Mouse (Mus musculus) spleen, adult 12 weeks (tissue): Measurements from ENCODE around the gene Rbms1.

ENCODE experiments used
- DNase-seq: peaks from one replicate; pipeline ENCODE4 v3.0.0; 2022; ENCODE audit warnings: low spot score

The Rbms1 gene

DNA sequence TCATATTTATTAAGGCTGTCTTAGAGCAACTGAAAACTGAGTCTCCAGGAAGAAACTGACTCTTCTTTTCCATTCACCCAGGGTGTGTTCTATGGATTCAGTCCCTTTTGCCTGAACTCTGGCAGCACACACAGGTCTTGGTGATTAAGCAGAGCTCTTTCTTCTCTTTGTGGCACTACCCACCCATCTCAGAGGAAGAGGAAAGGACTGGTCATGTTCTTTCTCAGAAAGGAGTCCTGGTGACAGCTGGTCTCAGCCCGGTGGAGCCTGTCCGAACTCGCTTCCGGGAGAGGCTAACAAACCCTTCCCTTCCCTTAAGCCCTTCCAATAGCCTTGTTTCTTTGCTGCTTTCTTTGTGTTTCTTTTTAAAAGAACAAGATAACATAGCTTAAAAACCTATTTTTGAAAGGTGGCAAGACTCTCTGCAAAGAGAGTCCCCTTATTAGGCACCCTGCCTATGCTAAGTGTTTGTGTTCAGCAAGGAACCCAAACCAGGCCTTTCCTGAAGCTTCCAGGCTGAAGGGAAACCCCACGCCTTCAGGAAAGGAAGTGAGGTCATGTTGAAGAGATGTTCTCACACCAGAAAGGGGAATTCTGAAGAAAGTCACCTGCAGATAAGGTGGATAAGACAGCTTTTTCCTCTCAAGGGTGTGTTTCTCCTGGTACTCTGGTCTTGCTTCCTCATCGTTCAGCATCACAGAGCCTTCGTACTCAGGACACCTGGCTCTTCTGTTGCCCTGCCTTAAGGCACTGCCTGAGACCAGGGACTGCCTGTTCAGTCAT, 251.7 kb downstream of the Rbms1 start:
- no peak for DNase-seq

DNA sequence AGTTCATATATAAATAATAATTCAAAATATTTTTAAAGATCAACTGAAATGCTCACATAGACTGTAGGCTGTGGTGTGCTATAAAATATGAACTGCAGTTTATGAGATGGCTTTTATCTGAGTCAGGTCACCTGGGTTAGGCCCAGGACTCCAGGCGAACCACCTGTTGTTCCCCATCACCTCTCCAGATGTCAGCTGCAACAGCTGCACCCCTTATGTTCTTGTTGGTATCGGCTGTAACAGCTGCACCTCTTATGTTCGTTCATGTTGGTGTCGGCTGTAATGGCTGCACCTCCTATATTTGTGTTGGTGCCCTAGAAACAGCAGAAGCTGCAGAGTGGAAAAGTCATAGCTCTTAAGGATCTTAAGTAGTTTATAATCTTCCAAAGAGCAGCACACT, 252.7 kb downstream of the Rbms1 start:
- DNase-seq: no peak

DNA sequence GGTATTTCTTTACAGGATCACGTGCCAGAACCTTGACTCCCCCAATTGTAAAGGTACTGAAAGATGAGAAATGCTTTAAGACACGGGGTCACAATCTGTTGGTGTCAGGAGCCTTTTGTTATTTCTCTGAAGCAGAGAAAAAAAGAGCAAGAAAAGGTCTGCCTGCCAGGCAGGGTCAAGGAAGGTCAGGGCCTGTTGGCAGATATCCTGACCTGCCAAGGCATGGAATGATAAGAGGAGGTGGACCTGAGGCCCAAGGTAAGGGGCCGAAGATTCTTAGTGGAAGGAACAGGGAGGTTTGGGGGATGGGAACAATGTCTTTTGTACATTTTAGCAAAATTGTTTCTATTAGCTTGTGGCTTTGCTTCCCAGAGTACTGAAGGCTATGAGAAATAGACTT, 254.3 kb downstream of the Rbms1 start:
- no peak for DNase-seq

DNA sequence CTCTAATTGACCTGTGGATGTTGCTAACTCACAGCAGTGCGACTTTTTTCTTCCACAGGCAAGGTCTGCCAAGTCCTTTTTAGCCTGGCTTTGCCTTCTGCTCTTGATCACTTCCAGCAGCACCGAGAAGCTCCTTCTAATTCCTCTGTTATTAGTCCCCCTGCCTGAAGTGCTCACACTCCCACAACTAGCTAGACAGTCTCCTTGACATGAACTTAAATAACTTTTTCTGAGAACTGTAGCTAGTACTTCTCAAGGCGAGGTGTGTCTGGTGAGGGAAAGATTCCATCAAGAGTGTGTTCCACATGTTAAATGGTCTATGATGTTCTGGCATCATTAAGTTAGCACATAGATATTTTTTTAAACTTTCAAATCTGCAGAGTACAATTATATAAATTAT, 256.1 kb downstream of the Rbms1 start:
- DNase-seq: no peak

DNA sequence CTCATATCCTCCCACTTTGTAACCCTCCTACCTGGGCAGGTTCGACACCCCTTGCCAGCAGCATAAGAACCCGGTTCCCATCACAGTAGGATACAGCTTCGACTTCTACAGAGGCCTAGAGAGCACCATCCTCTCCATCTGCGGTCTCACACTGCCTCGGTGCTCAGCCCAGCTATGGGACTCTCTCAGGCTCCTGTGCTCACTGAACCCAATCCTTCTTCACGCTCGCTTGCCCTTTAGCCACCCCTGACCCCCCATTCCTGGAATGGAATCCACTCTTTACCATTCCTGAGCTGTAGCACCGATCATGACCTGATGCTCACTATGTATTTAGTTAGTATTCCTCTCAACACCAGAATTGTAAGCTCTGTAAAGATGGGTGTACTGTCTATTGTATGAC, 257.6 kb downstream of the Rbms1 start:
- no peak for DNase-seq

DNA sequence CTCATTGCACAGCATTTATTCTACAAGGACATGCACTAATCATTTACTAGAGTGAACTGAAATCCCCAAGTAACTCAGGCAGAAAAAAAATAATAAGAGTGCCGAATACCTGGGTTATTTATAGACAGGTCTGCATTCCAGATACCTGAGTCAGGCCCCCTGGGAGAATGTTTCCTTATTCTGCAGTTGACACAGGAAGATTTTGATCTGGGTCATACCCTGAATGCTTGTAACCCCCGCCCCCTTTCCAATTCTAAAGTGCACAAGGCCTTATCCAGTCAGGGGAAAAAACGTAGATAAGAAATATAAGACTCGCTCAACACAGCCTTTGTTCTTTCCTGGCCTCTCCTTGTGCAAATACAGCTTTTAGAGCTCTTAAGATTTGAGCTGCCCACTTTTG, 259.7 kb downstream of the Rbms1 start:
- DNase-seq: no peak

DNA sequence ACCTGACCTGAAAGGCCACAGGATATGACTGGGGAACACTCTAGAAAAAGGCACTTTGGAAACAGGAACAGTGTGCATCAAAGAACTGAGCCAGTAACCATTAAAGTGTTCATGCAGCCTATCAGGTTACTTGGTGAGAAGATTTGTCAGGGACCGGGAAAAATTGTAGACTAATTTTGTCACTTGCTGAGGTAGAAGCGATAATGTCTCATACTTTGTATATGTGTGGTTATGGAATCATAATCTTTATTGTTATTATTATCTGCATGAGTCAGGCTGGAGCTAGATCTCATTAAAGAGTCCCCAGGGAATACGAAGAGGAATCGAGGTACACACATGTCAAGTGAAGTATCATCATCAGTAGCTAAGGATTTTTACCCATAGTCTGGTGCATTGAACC, 262.0 kb downstream of the Rbms1 start:
- DNase-seq: no peak
